Mouse (Mus musculus) CH12.LX (cell line): ENCODE measurements around the gene Gm20683.

Source experiments
- HCFC1 ChIP-seq: IDR thresholded peaks from 2 replicates; pipeline ENCODE4 v1.6.1; 2012; ENCODE audit warnings: low read depth, mild to moderate bottlenecking, inconsistent platforms, low read length, improper control_type of control experiment
- MAFK ChIP-seq: IDR thresholded peaks from 2 replicates; pipeline ENCODE4 v1.6.1; 2011; ENCODE audit warnings: low read length, improper control_type of control experiment; ENCODE audit not compliant: insufficient replicate concordance
- POLR2A ChIP-seq: IDR thresholded peaks from 2 replicates; pipeline ENCODE4 v1.6.1; 2011; ENCODE audit warnings: low read depth, mild to moderate bottlenecking, improper control_type of control experiment, low read length
- TBP ChIP-seq: conservative IDR thresholded peaks from 2 replicates; pipeline ENCODE4 v1.6.1; 2011; ENCODE audit warnings: low read depth, low read length, improper control_type of control experiment
- TCF12 ChIP-seq: IDR thresholded peaks from 2 replicates; pipeline ENCODE4 v1.6.1; 2014; ENCODE audit warnings: low read depth, mild to moderate bottlenecking, inconsistent platforms, low read length, improper control_type of control experiment

GRCm38 (mm10) chr17:25869954-25870353 lies 28.4 kb upstream of the Gm20683 start:
- TF ChIP-seq POLR2A (no peak), TCF12 (no peak), TBP (no peak), MAFK (no peak), HCFC1 (no peak)
